Mouse (Mus musculus) monocyte, adult 2 months (primary cell): ENCODE data around the gene Dlg2.

ENCODE experiments used
- DNase-seq, 2 experiments: peaks; one replicate each; pipeline ENCODE4 v3.0.0; 2022; ENCODE audit warnings: low spot score in 2 of 2, low read depth in 1 of 2

The Dlg2 gene

DNA sequence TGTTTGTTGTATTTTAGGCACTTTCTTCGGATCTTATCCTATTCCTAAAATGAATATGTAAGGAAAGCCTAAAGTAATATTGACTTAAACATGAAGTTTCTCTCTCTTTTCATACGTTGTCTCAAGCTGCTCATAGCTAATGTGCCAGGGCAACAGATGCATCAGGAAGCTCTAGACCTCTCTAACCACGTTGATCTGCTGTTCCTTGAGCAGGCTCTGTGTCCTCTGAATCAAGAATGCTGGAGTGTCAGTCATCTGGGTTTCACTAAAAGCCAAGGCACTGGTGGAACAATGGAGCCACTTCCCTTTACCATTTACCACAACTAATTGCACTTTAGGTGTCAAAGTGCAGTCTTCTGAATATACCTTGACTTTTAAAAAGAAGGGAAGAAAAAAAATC lies 1880.1 kb downstream of the Dlg2 start:
- DNase-seq, result no peak

DNA sequence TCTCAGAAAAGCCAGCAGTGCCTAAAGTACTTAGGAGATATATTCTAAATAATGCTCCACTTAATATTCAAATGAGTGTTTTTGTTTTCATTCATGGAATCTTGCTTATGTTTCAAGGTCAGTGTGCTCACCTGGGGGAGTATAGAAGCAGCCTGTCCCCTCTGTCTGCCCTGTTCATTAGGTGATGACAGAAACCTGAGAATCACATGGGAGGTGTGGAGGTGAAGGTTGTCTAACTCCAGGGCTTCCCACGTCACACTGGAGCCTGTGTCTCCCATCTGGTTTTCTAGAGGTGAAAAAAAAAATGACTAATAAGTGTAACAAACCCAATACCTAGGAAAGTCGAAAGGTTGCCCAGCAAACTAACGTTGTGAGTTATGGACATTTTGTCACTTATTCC lies 1886.9 kb downstream of the Dlg2 start:
- no peak for DNase-seq

DNA sequence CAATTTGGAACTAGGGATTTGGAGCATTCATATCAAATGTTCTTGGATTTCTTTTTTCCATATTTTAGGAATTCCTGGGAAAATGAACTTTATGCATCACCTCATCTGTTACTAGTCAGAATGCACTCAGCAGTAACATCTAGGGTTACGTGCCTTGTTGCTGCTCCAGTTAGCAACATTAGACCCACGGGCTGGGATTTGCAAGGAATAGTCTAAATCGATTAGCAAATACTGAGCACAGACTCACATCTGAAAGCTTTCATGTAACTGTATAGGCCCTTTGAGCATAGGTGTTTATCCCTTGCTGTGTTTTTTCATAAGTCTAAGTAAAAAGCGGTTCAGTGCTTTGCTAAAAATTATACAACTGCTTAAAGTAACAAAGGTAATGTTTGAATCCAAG lies 1887.3 kb downstream of the Dlg2 start:
- DNase-seq, result no peak

DNA sequence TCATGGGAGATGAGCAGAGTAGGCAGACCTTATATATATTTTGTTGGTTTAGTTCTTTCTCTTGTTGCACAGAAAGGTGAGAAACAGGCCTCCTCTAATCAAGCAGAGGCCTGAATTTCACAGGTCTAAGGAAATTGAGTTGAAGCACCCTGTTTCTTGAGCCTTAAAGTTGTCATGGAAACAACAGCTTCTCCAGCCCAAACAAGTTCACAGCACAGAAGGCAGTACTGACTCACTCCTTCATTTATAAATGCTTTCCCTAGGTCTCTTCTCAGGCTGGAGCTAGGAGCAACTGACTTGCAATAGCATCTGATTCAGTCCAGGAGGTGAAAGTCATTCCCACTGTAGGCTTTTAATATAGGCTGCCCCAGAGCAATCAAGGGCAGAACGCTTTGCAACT lies 1890.6 kb downstream of the Dlg2 start:
- DNase-seq, result no peak

DNA sequence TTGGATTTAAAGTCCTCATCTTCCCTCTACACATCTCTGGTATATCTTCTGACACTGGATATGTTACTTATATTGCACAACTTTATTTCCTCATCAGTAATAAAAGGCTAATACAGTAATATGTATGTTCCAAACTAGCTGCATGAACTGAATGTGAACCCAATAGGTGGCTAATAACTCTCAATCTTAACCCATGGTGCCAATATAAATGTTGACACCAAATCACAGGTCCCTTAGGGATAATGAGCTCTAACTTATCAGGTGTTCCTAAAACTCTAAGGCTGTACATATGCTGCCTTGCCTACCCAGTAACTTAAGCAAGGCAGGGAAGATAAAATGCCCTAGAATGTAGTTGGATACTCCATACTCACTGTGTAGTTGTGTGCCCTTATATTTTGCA lies 1894.0 kb downstream of the Dlg2 start:
- no peak for DNase-seq

DNA sequence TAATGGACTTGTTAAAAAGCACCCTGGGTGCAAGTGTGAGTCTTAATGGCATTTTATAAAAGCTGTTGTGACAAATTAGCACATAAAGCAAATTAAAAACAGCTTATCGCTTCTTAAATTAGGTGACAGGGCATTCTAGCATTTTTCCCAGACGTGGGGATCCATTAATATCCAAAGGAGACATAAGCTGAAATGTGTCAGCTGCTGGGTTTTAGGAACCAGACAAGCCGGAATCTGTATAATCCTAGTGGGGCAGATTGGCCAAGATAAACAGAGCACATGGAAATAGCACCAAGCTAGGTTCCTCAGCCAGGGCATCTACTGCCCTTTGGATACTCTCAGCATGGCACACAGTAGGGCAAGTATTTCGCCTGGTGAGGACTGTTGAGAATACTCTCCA lies 1895.2 kb downstream of the Dlg2 start:
- no peak for DNase-seq

DNA sequence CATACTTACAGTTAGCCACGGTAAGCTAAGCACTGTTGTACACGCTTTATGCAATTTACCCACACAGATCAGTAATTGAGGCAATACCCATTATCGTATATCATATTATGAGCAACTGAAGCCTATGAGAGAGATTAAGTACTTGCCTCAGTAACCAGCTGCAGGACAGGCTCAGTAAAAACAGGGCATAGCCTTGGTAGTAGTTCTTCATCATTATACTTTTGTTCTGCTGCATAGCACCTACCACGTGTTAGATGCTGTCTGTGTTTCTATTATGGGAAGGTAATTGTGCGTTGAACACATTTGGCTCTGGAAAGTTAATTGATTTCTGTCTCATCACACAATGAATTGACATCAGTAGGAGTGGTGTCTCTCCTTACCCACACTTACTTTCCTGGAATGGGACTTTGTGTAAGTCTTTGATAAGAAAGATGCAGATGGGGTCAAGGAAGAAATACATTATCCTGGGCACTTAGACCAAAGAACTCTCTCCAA lies 1897.4 kb downstream of the Dlg2 start:
- no peak for DNase-seq

DNA sequence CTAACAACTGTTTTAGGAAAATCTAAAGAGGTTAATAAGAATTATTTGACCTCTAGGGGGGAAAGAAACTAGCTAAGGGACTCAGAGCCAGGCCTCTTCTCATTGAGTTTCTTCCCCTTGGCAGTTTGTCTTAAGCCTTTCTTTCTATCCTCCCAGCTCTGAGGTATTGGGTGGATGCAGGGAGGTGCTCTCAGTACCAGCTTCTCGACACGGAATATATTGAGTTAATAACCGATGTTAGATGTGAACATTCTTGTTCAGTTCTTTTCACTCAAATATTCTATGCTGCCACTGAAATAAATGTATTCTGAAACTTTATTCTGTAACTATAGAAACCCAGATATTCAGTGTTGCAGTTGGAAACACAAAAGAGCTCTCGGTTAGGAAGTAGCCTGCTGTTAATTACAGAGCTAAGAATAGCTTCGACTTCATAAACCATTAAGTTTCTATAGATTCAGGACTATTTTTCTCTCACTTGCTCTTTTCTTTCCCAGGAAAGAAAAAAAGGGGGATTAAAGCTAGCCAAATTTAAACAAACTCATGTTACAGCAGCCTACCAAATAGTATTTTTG lies 1907.5 kb downstream of the Dlg2 start:
- no peak for DNase-seq

DNA sequence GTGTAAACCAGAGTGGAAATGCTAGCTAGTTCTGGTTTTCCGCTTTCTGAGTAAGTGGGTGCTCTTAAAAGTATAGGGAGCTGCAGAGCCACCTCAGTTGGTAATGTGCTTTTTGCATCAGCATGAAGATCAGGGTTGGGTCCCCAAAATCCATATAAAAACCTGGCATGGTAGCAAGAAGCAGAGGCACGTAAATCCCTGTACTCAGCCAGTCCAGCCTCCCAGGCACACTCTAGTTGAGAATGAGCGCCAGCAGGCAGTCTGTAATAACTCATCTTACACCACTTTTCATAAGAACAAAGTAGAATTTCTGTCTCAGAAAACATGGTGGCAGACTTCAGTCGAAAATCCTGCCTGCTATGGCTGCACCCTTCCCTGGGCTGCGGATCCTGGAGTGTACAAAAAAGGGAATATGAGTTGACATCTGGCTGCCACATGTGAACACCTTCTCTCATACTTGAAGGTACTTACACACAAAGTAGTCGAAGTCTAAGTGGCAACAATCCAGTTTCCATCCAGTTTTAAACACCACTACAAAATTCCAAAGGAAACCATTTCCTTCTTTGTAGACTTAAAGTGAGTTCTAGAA lies 1915.7 kb downstream of the Dlg2 start:
- no peak for DNase-seq

DNA sequence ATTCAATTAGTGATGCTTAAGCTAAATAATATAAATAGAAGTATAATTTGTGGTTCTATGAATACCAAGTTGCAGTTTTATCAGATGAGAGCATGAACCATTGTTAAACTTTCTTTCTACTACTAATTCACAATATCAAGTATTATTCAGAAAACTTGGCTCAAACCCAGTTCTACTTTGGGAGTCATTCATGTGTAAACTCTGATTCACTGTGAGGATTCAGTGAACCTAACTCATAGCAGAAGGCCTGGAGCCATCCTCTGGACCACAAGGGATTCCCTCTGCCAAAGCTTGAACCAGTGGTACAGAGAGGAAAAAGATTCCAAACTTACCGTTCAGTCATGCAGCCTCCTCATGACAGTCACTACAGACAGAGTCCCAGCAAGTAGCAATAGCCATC lies 1920.3 kb downstream of the Dlg2 start:
- no peak for DNase-seq

DNA sequence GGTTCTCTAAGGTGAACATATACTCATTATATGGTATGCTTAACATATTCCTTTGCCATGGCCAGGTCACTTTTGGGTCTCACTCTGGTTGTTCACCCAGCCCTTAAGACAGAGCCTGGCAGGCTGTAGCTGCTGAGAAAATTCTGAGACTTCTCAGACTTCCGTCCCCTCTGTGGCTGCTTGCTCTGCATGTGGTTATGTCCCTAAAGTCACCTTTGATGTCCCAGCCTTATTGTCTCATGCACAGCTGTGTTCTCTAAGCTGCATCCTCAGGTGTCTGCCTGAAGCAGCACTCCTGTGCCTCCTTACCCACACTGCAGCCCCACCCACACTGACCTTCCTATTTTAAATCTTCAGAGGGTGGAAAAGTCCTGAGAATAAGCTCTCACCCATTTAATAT lies 1922.4 kb downstream of the Dlg2 start:
- no peak for DNase-seq

DNA sequence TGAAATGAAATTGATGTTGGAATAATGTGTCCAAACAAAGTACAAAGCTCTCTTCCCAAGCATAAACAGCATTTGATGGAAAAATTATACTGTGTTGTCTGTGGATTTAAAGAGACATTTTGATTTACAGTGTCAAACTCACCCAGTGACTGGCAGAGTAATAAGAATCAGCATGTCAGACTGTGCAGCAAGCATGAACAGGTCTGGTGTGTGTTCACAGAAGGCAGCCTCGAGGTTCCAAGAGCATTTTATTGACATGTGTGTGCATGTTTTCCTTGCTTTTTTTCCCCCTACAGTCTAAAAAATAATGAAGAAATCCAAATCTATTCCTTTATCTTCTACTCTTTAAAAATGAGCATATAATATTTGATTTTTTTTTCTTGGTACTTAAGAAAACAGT lies 1924.1 kb downstream of the Dlg2 start:
- no peak for DNase-seq

DNA sequence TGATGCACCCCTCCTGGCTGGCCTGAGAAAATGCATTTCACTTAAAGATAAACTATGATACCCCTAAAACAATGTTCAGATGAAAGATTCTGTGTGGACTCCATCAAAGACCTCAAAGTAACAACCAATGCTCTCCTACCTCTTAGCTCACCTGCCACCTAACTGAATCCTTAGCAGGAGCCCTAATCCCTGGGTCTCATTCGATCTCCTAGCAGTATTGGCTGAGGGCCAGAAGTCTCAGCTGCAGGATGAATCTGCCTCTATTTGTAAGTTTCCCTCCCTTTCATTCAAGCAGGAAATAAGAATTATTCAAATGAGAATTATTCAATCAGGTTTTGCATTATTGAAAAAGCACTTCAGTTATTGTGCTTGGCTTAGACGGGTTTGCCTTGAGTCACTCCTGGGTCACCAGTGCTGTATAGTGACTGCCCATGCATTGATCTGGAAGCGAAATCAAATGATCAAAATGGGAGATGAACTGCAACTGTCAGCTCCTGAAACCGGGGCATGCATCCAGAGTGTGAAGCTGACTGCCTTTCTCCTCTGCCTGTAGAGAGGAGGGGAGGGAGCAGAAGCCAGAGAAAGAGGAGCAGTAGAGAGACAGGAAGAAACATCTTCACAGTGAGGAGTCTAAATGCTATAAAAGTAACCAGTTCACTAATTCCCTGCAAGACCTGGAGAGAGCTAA lies 1924.7 kb downstream of the Dlg2 start:
- DNase-seq, result no peak

DNA sequence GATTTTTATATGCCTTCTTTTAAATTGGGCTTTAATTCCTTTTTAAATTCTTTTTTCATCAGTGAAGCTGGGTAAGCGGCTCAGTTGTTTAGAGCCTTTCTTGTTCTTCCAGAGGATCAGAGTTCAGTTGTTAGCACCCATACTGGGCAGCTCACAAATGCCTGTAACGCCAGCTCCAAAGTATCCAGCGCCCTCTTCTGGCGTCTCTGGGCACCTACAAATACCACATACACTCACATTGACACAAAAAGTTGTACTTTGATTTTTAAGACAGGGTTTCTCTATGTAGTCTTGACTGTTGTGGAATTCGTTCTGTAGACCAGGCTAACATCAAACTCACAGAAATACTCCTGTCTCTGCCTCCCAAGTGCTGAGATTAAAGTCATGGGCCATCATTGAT lies 1932.0 kb downstream of the Dlg2 start:
- DNase-seq, result no peak

DNA sequence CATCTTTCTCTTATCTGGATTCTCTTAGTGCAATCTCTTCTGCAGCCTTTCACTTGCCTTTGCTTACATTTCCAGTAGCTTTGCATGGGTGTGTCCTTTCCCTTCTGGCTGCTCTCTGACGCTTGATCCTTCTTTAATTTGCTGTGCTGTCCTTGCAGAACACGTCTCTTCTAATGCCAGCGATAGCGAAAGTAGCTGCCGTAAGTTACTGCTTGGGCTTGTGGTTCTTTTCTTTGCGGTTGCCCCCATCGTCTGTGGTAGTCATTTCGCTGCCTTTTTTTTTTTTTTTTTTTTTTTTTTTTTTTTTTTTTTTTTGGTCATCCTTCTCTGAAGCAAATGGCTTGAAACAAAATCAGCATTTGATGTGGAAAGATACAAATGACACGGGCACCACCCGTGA lies 1944.0 kb downstream of the Dlg2 start:
- no peak for DNase-seq

DNA sequence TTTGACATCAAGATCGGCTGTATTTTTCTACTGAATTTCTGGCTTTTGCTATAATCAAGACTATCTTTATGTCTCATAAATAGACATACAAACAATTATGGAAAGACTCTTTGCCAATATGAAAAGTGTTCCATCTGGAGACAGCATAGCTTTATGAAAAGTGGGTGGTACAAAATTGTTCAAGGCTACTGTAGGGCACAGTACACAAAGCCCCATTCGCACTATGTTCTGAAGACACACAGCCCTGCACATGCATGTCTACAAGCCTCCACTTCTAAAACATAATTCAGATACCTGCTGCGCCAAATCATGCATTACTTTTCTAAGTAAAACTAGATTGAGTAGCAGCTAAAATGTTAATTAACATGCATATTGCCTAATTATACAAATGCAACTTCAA lies 1946.5 kb downstream of the Dlg2 start:
- DNase-seq, result no peak

DNA sequence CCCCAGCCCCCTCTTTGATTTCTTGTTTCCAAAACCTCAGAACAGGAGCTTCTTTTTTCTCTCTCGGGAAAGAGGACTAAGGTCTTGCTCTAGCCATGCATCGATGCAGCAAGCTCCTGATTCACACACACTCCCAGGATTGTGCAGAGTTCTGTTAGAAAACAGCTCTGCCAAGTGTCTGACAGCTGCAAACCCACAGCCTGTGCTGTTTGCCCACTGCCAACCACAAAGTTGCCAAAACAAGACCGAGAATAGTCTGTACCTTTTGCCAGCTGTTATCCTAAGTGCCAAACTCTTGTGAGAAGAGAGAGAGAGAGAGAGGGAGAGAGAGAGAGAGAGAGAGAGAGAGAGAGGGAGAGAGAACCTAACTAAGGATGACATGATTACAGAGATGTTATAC lies 1948.2 kb downstream of the Dlg2 start:
- DNase-seq, result no peak

DNA sequence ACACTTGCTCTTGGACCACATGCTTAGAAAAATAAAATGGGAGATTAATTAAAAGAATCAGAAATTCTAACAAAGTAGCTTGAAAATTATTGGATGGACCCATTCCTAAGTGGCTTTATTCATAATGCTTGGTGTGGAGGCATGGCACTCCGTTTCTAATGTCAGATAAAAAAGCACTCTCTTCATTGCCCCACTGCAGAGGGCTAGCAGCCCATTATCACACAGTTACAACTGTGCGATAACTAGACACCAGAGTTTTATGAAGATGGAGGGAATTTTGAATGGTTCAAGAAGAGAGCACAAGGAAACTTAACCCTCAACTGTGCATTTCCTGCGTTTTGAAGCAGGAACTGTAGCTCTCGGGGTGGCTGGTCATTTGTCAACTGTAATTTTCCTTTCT lies 1950.8 kb downstream of the Dlg2 start:
- no peak for DNase-seq

DNA sequence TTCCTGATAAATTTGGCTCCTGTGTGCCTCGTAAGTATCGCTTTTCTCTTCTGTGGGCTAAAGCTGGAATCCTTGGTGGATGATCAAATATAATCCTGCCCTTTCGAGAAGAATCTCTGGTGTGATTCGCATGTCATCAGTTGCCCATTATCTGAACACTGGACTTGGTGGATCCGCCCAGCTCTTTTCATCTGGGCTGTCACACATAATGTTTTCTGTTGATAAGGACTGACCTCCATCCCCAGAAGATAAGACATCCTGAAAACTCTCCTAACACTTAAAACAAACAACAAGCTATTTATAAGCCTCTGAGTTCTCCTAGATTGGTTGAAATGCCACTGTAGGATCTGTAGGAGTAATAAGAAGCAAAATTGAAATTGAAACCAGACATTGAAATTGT lies 1952.2 kb downstream of the Dlg2 start:
- no peak for DNase-seq

DNA sequence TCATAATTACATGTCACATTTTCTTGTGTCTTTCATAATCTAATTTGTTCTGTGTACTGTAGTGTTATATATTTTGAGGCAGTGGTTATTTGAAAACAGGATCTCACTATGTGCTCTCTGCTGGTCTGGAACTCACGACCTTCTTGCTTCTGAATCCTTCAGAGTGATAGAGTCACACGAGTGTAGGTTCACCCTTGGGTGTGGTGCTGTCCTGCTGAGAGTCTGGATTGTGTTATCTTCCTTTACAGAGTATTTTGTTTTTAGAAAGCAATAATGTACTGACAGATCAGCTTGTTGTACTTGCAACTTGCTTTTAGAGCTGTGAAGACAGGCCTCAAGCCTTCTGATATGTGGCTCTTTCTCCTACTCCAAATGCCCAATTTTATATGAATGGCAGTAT lies 1953.8 kb downstream of the Dlg2 start:
- DNase-seq, result no peak

DNA sequence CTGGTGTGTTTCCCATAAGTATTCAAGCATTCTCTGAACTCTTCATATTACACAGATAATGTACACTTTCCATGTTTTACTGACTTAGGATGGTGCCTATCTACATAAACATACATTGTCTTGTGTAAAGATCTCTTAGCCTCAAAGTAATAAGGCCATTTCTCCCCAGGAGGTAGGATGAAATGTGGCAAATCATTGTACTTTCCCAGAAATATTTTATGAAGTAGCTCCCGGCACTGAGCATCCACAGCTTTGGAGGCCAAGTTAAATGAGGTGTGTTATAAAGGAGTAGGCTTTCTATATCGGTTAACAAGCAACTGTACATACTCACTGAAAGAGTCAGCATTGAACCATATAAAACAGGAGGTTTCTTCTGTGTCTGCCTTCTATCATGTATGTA lies 1960.7 kb downstream of the Dlg2 start:
- no peak for DNase-seq

DNA sequence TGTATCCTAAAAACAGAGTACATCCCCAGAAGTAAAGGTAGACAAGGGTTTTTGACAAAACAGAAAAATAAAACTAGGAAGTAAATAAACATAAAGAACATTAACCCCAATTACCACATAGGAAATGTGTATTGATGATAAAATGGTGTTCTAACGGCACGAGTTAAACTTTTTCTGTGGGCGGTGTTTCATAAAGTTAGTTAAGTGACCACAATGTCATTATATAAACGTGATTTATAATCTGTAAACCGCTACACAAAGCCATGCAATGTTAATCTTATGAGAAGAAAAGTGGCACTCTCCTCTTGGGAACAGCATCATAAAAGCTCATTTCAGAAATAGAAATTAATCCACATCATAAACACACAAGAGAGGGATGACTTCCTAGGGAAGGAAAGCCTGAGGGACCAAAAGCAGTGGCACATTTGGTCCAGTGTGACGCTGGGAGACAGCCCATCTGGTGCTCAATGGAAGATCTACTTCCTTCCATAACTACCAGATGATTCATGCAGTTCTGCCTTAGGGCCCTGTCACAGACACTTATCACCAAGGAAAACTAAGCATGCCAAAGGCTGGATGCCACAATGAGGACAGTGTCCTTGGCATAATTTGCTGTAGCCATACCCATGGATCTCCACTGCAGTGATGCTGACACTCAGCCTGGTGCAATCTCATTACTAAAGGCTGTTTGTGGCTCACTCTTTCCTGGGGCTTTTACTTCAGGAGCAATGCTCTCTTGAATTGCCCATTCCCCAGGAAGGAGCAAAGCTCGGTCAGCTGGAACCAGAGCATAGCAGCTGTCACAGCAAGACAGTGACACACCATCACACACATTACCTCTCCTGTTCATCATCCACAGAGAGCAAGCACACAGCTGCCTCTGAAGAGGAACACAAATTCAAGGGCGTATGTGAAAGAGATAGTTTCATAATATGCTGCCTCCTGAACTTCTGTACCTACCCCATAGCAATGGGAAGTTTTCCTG lies 1963.3 kb downstream of the Dlg2 start:
- DNase-seq, result no peak
